Mouse (Mus musculus) stomach, postnatal 0 days (tissue): ENCODE results near the gene Afap1. TPM values are rescaled to one million over a fixed set of nuclear protein-coding genes. Genes with fewer than 3 reads are reported as not detected.
A peak's percentile ranks its signal among the peaks of the same experiment; 100 is the strongest.

Experiments used
- ATAC-seq: fragments of 200-750 bp; cut with Nextera tagmentation; 2 replicates; pipeline ENCODE4 v1.8.0; 2017; ENCODE audit not compliant: low FRiP score, low TSS enrichment
- DNase-seq: peaks from one replicate; pipeline ENCODE4 v3.0.0-alpha.2; 2016; ENCODE audit warnings: low spot score
- H3K27ac ChIP-seq: fragments of 300-500 bp; sonication (generic); replicated peaks from 2 replicates; pipeline ENCODE4 v1.5.1; 2014; ENCODE audit warnings: mild to moderate bottlenecking, control low read depth
- H3K27me3 ChIP-seq: fragments of 300-500 bp; sonication (generic); 2 replicates; pipeline ENCODE4 v1.6.1; 2014; ENCODE audit warnings: low read length; ENCODE audit not compliant: control insufficient read depth, insufficient read depth
- H3K36me3 ChIP-seq: fragments of 300-500 bp; sonication (generic); 2 replicates; pipeline ENCODE4 v1.6.1; 2014; ENCODE audit warnings: low read length, mixed read lengths; ENCODE audit not compliant: control insufficient read depth, insufficient read depth
- H3K4me1 ChIP-seq: fragments of 300-500 bp; sonication (generic); replicated peaks from 2 replicates; pipeline ENCODE4 v1.6.1; 2014; ENCODE audit warnings: antibody characterized with exemption; ENCODE audit not compliant: control insufficient read depth, insufficient read depth
- H3K4me2 ChIP-seq: fragments of 300-500 bp; sonication (generic); replicated peaks from 2 replicates; pipeline ENCODE4 v1.6.1; 2014; ENCODE audit warnings: low read depth, mild to moderate bottlenecking, control low read depth, moderate library complexity
- H3K4me3 ChIP-seq: fragments of 300-500 bp; sonication (generic); 2 replicates; pipeline ENCODE4 v1.5.1; 2014; ENCODE audit warnings: low read depth, low read length, control low read depth
- H3K9ac ChIP-seq: fragments of 300-500 bp; sonication (generic); 2 replicates; pipeline ENCODE4 v1.6.1; 2014; ENCODE audit warnings: mild to moderate bottlenecking, low read length, control low read depth, mixed read lengths
- H3K9me3 ChIP-seq: fragments of 300-500 bp; sonication (generic); 2 replicates; pipeline ENCODE4 v1.6.1; 2016; ENCODE audit warnings: low read length; ENCODE audit not compliant: control insufficient read depth
- CTCF ChIP-seq: IDR thresholded peaks from 2 replicates; pipeline ENCODE4 v1.5.1; 2016; ENCODE audit warnings: antibody characterized with exemption, low read depth, mild to moderate bottlenecking, moderate library complexity
- EP300 ChIP-seq: optimal IDR thresholded peaks from 2 replicates; pipeline ENCODE3; 2016; ENCODE audit warnings: antibody characterized with exemption
- WGBS: fragments of 180-500 bp; shearing (Covaris S2); extraction: QIAGEN DNeasy Blood & Tissue Kit; methylation state at CpG from one replicate; pipeline ENCODE4 v1.1.7; 2014; 5-methylcytosine and 5-hydroxymethylcytosine counted together
- polyA plus RNA-seq: library from polyadenylated mRNA; unstranded; fragments of >200 nt; fragmentation: Nextera tagmentation; extraction: Ambion mirVana; gene quantifications from 2 replicates; pipeline ENCODE4 v1.2.1, GENCODE M21; 2015

Gene Afap1
- polyA plus RNA-seq, 1 experiment from 2014 or later: 9.3 TPM

GRCm38 (mm10) chr5:35893805-35894260 is 714 bp downstream of the Afap1 start:
- WGBS: 2% methylated on average over 21 of the region's 21 CpGs
- ATAC-seq (peak; percentile 45), DNase-seq (peak; percentile 64)
- Histone ChIP-seq H3K4me1 (no peaks in the 10 kb centered on the region; the same call in 1 of the 2 replicates), H3K27ac (peak overlapping the region; percentile 83), H3K4me2 (peak overlapping the region; percentile 94), H3K9ac (peak overlapping the region; percentile 95), H3K27me3 (no peaks in the 10 kb centered on the region), H3K9me3 (no peaks in the 10 kb centered on the region), H3K4me3 (peak overlapping the region; percentile 94), H3K36me3 (no peaks in the 10 kb centered on the region)
- TF ChIP-seq EP300 (no peak), CTCF (peak; percentile 54)

- Histone ChIP-seq H3K4me3 (peak overlapping the region; percentile 94), H3K27me3 (no peaks in the 10 kb centered on the region), H3K4me1 (no peaks in the 10 kb centered on the region; the same call in 1 of the 2 replicates), H3K27ac (peak overlapping the region; percentile 83), H3K4me2 (peak overlapping the region; percentile 94), H3K9me3 (no peaks in the 10 kb centered on the region), H3K9ac (peak overlapping the region; percentile 95), H3K36me3 (no peaks in the 10 kb centered on the region)
- ATAC-seq: no peak
- peak; percentile 30 for DNase-seq
- no peak for TF ChIP-seq CTCF
- no peak for TF ChIP-seq EP300
- 11% methylated on average over 30 of the region's 30 CpGs for WGBS
Observed at GRCm38 (mm10) chr5:35894295-35895047, 1.4 kb downstream of the Afap1 start.

GRCm38 (mm10) chr5:35895926-35896325 is 2.8 kb downstream of the Afap1 start:
- H3K9me3 ChIP-seq: no peaks in the 10 kb centered on the region
- no peak overlapping the region for H3K9ac ChIP-seq
- H3K27ac ChIP-seq: no peak overlapping the region
- TF ChIP-seq EP300 (no peak), CTCF (no peak)
- H3K4me2 ChIP-seq: 0 out of 2 replicates have a peak overlapping the region, but pooled peaks have one; percentile 94
- 83% methylated on average over 4 of the region's 4 CpGs for WGBS
- H3K27me3 ChIP-seq: no peaks in the 10 kb centered on the region
- DNase-seq (no peak), ATAC-seq (no peak)
- no peak overlapping the region for H3K4me3 ChIP-seq
- peaks cover 7% of the 10 kb centered on the region for H3K4me1 ChIP-seq
- H3K36me3 ChIP-seq: no peaks in the 10 kb centered on the region

GRCm38 (mm10) chr5:35896556-35896955 is 3.4 kb downstream of the Afap1 start:
- H3K4me1 ChIP-seq: peaks cover 9% of the 10 kb centered on the region

GRCm38 (mm10) chr5:35897147-35897546 is 4.0 kb downstream of the Afap1 start:
- no peaks in the 10 kb centered on the region for H3K27me3 ChIP-seq
- no peak overlapping the region for H3K9ac ChIP-seq
- H3K4me2 ChIP-seq: no peak overlapping the region
- no peak for TF ChIP-seq EP300
- TF ChIP-seq CTCF: no peak
- ATAC-seq: no peak
- no peak overlapping the region for H3K4me3 ChIP-seq
- no peaks in the 10 kb centered on the region for H3K9me3 ChIP-seq
- no peaks in the 10 kb centered on the region for H3K36me3 ChIP-seq
- H3K27ac ChIP-seq: no peak overlapping the region
- DNase-seq: no peak
- 85% methylated on average over 4 of the region's 4 CpGs for WGBS
- H3K4me1 ChIP-seq: peaks cover 9% of the 10 kb centered on the region

More at GRCm38 (mm10) chr5:35896556-35896955, 3.4 kb downstream of the Afap1 start:
- WGBS: 89% methylated on average over 4 of the region's 4 CpGs
- TF ChIP-seq EP300: no peak
- no peak for TF ChIP-seq CTCF
- ATAC-seq (no peak), DNase-seq (no peak)
- Histone ChIP-seq H3K9me3 (no peaks in the 10 kb centered on the region), H3K4me3 (no peak overlapping the region), H3K4me2 (no peak overlapping the region), H3K27me3 (no peaks in the 10 kb centered on the region), H3K36me3 (no peaks in the 10 kb centered on the region), H3K9ac (no peak overlapping the region), H3K27ac (no peak overlapping the region)

GRCm38 (mm10) chr5:35898114-35898513 is 5.0 kb downstream of the Afap1 start:
- Histone ChIP-seq H3K36me3 (no peaks in the 10 kb centered on the region), H3K4me3 (no peak overlapping the region), H3K9ac (no peak overlapping the region), H3K27ac (no peak overlapping the region), H3K27me3 (no peaks in the 10 kb centered on the region), H3K9me3 (no peaks in the 10 kb centered on the region), H3K4me2 (no peak overlapping the region), H3K4me1 (peaks cover 9% of the 10 kb centered on the region)
- DNase-seq (no peak), ATAC-seq (no peak)
- 56% methylated on average over 4 of the region's 4 CpGs for WGBS
- TF ChIP-seq EP300 (no peak), CTCF (no peak)
